Mouse (Mus musculus): ENCODE results near the gene Tmc7. TPM values are rescaled to one million over a fixed set of nuclear protein-coding genes. Genes with fewer than 3 reads are reported as not detected.

Gene Tmc7
- 0.13 and 0.19 TPM in 2 replicates for polyA plus RNA-seq (2012; rRNA removed)

GRCm38 (mm10) chr7:118584257-118584907 is at the start of gene Tmc7:
Tmc7 (minus strand) TSS chr7:118584736.

GRCm38 (mm10) chr7:118597201-118597600 is 12.7 kb upstream of the Tmc7 start, which contains the start of gene Tmc5:
Tmc5 (plus strand) TSS chr7:118597297.

GRCm38 (mm10) chr7:118533178-118533578 is 51.4 kb downstream of the Tmc7 start, which contains the start of gene Coq7:
Coq7 (minus strand) TSS chr7:118533356.

GRCm38 (mm10) chr7:118491431-118492147 is 92.9 kb downstream of the Tmc7 start, which contains the start of gene Itpripl2:
Itpripl2 (minus strand) TSS chr7:118491975.

Other genes starting within 250 kb of the Tmc7 start
- 0.07 TPM in 2 replicates for gene Syt17, start 136.5 kb downstream of the Tmc7 start, polyA plus RNA-seq (2012; rRNA removed)
- gene Itpripl2, start 92.8 kb downstream of the Tmc7 start, polyA plus RNA-seq (2012; rRNA removed): 1.3 and 1.7 TPM in 2 replicates
- gene Coq7, start 51.4 kb downstream of the Tmc7 start, polyA plus RNA-seq (2012; rRNA removed): 34.4 and 35.7 TPM in 2 replicates
- gene Tmc5, start 12.6 kb upstream of the Tmc7 start, polyA plus RNA-seq (2012; rRNA removed): 0.01 TPM in 1 of 2 replicates, not detected in the other
- gene Gde1, start 121.0 kb upstream of the Tmc7 start, polyA plus RNA-seq (2012; rRNA removed): 26.3 and 30.1 TPM in 2 replicates
- 13.4 and 16.2 TPM in 2 replicates for gene Ccp110, start 127.8 kb upstream of the Tmc7 start, polyA plus RNA-seq (2012; rRNA removed)
- gene Vps35l, start 155.5 kb upstream of the Tmc7 start, polyA plus RNA-seq (2012; rRNA removed): 20.6 and 26.5 TPM in 2 replicates